Mouse (Mus musculus): ENCODE measurements at regions not wholly inside any gene's neighbourhood (a gene's known extent, or its start where the extent isn't known, plus 50 kb on each side); places are given as distances from the start of the nearest gene placed in this dataset.

DNA sequence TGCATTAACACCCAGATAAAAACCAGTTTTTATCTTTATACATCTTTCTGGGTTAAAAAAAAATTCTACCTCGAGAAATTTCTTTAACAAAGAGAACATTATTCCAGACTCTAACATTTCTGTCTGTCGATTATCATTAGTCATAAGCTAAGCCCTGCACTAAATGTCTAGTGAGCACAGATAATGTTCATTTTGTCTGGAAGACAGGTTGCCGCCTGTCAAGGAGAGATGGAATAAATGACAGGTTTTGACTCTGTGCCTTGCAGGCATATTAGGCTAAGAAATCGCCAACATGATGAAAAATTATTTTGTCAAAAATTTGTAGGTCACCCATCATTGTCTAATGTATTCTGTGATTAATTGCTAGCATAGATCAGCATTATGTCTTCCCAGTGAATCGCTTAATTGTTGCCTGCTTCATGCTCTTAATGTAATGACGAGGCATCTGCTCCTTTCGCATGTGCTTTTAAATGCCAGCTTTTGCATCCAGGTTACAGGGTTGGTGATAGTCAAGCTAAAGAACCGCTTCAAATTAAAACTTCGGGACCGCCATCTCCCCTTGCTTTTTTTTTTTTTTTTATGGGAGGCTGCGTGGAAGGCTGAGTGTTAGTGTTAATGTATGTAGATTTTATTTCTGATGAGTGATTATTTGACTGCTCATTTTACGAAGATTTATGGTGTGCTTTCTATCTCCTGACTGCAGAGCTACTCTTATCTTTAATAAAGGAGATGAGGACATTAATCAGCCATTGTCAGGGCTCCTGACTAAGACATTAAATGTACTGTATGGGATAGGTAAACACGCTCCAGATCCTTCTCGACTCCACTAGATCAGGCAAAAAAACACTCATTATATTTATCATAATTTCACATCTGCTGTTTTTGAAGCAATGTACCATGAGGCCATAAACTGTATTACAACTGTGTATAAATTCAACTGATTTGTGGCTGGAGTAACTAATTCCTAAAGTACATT is 135.9 kb upstream of the Meis2 start:
- DNase-seq (ENCODE audit: low spot score in 2 of 2) = no peak

DNA sequence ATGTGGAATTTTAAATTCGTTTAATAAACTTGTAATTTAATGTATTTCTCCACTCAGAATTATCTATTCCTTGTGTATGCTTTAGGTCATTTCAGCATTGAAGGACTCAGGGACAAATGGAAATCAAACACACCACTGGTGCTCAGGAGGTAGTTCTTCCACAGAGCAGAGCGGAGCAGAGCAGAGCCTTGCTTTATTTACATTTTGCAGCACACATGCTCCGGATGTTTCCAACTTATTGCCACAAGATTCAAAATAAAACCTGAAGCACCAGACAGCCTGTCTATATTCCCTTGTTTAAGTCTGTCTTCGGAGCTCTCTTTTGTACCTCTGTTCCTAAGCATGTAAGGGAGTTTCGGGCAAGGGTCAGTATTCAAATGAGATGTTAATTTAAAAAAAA is 135.2 kb upstream of the Meis2 start:
- no peak for DNase-seq (ENCODE audit: low spot score in 2 of 2)

DNA sequence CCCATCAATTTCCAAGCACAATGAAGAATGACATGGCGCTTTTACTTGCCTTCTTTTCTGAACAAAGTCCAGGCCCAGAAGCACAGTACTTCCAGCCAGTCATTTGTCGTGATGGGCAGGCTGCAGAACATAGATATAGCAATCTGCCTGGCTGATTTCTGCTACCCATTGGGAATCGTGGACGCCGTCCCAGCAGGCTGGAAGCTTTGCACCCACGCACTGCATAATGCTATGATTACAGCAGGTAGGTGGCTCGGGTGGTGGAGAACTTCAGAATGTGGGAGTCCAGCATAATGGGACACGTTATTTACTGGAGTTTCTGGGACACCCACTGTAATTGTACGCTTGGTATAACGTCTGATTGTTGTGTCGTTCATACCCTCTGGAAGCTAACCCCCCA is 116.2 kb upstream of the Meis2 start:
- peak; percentile 43 to 48 for DNase-seq (ENCODE audit: low spot score in 2 of 2)

DNA sequence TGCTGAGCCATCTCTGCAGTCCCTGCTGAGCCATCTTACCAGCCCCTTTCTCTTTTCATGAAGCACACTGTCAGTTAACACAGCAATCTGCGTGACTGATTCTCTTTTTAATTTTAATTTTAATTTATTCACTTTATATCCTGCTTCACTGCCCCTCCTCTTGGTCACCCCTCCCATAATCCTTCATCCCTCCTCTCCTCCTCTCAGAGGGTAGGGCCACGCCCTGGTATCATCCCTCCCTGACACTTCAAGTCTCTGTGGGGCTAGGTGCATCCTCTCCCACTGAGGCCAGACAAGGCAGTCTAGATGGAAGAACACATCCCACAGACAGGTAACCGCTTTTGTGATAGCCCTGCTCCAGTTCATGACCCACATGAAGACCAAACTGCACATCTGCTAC is 111.5 kb upstream of the Meis2 start:
- no peak for DNase-seq (ENCODE audit: low spot score in 2 of 2)

DNA sequence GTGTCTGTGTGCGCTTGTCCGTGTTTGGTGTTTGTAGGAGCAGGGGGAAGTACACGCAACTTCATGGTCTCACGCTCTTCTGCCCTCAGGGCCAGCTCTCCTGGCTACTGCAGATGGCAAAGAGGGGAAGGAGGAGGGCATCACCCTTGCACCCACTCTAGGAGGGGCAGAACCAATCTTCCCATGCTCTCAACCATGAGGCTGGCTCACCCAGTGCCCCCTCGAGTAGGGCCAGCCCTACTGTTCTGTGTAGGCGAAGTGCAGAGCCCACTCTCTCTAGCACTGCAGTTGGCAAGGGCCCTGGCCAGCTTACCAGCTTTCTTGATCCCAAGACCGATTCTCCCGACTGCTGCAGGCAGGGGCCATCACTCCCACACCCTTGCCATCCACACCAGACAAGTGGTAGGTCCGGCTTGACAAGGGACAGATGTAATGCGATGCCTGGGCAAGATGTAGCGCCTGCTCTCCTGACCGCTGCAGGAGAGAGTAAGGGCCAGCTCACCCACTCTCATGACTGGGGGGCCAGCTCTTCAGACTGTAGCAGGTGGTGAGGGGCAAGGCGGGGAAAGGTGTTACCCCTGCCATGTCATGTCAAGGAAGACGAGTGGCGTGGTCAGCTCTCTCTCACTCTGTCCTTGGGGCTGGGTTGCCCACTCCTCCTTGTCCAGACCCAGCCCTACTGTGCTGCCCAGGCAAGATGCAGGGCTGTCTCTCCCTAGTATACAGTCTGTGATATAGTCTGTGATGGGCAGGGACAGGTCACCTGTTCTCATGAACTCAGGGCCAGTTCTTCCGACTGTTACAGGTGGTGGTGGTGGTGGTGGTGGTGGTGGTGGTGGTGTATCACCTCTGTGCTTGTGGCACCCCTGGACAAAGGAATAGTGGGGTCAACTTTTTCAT is 100.5 kb upstream of the Meis2 start:
- no peak for DNase-seq (ENCODE audit: low spot score in 2 of 2)

Measured in right cerebral cortex, postnatal 10 days (tissue).